Mouse (Mus musculus) cortical plate, adult 2 months (tissue): ENCODE data around the gene Agtpbp1.

Source experiments
- CTCF ChIP-seq: fragments of 200-500 bp; IDR thresholded peaks from 2 replicates; pipeline ENCODE4 v1.5.1; 2011; ENCODE audit warnings: mild to moderate bottlenecking, control low read depth, low read length; ENCODE audit not compliant: insufficient read depth; ENCODE audit errors: extremely low read depth
- POLR2A ChIP-seq: fragments of 200-500 bp; IDR thresholded peaks from 2 replicates; pipeline ENCODE4 v1.6.1; 2011; ENCODE audit warnings: mild to moderate bottlenecking, low read length, control low read depth; ENCODE audit not compliant: insufficient read depth; ENCODE audit errors: extremely low read depth

- TF ChIP-seq CTCF (no peak), POLR2A (no peak)
Measured at GRCm38 (mm10) chr13:59519479-59519878, 65.5 kb downstream of the Agtpbp1 start.
